Mouse (Mus musculus) cerebellum, adult 8-10 months (tissue): ENCODE results near the gene Xpo6.
A peak's percentile ranks its signal among the peaks of the same experiment; 100 is the strongest.

Source experiments
- DNase-seq: peaks from one replicate; pipeline ENCODE4 v3.0.0; 2022

Gene Xpo6

DNA sequence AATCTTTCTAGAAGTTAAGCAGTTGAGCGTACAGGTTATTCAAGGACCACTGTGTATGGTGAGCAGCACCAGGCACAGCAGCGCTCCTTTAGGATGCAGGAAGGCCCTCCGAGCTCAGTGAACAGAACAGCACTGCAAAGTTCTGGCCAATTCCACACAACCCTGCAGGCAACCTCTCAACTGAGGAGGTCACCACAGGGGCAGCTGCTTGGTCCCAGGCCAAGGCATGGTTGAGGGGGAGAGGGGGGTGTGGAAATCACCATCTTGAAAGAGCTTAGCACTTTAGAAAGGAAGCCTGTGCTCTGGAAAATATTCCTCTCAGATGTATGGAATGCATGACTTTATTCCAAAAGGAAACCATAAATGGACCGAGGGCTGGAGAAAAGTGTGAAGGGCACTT is 78.8 kb downstream of the Xpo6 start:
- no peak for DNase-seq

DNA sequence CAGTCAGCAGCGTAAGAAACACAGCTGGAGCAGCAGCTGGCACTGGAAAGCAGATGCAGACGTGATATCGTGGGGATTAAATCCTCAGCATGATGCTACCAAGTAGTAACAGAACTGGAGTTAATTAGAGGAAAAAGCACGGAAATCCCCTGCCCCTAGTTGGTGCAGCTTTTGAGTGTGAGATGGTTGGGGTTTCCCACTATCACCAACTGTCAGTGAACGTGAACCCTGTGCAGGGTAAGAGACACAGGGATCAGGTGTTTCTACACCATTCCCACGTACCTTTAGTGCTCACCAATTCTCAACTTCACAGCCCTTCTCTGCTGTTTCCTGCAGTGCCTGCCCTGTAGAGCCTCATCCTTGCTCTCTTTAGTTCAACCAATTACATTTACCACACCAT is 80.5 kb downstream of the Xpo6 start:
- DNase-seq: no peak

DNA sequence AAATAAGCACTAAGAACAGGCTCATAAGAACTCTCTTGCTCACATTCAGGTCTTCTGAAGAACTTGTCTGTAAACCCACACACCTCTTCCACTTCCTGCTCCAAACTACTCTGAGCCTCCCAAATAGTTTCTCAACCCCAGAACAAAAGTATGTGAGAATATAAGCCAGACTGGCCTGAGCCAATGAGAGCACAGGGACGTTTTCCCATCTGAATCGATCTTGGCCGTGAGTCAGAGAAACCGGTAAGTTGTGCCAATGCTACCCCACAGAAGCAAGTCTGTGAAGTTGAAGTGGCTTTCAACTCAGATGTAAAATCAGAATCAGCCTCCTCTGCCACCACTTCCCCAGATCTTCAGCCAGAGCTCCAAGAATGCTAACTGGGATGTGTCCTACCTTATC is 87.0 kb downstream of the Xpo6 start:
- DNase-seq: no peak

DNA sequence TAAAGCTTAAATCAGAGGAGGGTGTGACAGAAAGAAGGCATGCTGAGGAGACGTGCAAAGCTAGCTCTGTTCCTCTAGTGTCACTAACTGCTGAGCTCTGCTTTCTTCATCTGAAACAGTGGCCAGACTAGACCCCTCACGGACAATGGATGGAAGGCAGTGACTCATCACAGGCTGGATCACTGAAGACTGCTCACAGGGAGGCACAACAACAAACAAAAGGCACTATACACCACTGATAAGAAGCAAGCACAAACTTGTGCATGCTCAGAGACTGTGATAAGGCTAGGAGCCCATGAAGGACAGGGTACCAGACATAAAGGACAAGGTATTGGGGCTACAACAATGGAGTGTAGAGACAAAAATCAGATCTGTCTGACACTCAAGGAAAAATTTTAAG is 89.1 kb downstream of the Xpo6 start:
- DNase-seq: no peak

DNA sequence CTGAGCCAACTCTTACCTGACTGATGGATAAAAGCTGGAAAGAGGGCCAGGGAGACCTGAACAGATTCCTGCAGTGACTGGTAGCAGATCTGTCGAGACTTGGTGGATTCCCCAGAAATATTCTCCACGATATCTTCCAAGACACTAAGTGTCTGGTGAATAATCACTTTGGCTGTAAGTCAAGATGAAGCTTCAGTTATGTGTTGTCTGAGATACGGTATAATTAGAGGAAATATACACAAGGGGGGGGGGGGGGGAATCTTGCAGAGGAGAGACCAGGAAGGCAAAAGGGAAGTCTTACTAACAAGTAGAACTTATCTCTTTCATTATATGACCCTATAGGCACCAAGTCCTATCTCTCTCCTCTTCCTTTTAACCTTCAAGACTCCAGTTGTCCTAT is 90.4 kb downstream of the Xpo6 start:
- DNase-seq: no peak

DNA sequence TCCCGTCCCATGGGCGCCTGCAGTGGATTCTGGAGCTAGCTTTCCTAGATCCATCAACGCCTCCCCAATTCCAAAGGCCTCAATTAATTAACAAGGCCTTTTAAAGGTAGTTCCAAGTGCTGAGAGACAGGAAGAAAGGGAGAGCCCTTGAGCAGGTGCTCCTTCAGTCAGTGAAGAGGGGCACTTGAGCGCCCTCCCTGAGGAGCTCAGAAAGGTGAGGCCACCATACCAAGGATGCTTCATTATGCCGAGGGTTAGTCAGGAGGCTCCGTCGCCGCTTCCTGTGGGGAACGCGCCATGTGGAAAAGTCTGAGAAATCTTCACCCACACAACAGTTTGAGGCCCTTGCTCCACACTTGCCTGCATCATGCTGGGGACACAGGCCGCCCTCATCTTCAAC is 99.9 kb downstream of the Xpo6 start:
- DNase-seq: no peak

DNA sequence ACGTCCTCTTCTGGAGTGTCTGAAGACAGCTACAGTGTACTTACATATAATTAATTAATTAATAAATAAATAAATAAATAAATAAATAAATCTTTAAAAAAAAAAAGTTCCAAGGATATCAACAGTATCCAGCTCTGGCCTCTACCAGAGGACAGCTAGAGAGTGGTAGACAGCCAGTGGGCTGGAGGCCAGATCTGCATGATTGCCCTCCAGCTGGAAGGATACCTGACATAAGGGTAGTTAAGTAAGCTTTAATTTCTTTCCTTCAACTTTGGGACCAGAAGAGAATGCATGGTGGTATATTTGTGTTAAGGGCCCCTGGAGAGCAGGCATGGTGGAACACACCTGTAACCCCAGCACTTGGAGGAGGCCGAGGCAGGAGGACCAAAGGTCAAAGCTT is 100.5 kb downstream of the Xpo6 start:
- no peak for DNase-seq

DNA sequence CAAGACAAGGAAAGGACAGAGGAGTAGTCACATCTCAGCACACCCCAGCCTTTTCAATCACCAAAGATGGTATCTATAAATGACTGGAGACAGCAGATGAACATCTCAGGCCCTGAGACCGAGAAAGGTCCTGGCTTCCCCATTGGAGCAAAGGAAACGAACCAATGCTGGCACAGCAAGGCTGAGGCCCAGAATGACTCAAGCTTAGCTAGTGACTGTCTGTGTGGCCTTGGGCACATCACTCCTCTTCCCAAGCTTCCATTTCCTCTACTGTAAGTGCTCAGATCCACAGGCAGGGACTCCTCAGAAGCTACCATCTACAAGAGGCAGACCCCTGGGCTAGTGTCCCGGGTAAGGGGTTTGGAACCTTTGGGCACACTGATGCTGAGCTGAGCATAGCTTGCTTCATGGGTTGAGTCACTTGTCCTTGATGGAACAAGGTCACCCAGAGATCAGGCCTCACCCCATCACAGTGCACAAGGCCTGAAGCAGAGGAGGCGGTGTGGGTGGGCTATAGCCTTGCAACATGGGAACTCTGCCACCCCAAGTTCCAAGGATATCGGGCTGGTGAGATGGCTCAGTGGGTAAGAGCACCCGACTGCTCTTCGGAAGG is 101.0 kb downstream of the Xpo6 start:
- DNase-seq: no peak

DNA sequence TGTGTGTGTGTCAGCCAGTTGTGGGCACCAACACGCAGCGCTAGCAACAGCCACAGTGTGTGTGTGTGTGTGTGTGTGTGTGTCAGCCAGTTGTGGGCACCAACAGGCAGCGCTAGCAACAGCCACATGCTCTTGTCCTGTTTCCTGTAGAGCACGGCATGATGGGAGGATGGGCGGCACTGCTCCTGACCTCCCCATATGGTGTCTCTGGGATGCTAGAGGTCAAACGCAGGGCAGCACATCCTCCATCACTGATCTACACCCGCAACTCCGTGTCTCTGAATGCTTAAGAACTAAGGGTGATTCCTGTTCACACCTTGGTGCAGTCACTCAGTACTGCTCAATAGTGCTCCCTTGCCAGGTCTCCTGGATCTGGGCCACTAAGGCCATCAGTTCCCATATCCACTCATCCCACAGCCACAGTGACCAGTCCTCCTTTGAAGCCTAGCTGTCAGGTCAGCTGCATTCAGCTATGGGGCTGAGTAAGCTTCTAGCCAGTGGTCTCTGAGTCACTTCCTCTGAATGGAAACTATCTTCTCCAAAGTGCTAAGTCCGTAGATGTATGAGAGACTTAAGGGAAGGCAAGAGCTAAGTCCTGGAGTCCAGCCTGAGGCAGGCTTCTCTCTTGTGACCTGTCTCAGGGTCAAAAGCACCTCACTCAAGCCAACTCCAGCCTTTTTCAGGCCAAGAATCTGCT is 102.9 kb downstream of the Xpo6 start:
- no peak for DNase-seq

DNA sequence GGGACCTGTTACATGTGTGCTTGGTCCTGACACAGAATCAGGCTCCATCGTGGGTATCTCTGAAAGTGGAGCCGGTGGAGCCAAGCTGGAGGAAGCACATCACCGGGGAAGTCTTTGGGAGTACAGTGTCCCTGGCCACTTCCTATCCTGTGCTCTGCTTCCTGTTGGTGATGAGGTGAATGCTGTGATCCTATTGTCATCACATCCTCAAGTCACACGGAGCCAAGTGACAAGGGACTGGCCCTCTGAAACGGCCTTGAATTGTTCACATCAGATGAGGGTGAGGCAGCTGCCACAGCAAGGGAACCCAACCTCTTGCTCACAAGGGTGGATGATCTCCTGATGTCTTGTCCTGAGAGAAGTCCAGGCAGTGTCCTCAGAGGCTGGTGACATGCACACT is 103.7 kb downstream of the Xpo6 start:
- no peak for DNase-seq

DNA sequence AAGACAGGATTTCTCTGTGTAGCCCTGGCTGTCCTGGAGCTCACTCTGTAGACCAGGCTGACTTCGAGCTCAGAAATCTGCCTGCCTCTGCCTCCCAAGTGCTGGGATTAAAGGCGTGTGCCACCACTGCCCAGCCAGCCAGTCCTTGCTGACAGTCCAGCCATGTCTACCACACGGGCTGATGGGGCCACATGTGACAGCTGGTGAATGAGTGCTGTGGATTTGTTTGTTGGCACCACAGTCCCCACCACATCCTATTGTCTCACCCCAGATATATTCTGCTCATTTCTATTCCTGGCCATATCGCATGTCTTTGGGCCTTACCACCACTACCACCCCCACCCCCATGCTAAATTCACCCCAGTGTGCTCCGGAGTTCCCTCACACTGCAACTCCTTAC is 105.6 kb downstream of the Xpo6 start:
- DNase-seq: no peak

DNA sequence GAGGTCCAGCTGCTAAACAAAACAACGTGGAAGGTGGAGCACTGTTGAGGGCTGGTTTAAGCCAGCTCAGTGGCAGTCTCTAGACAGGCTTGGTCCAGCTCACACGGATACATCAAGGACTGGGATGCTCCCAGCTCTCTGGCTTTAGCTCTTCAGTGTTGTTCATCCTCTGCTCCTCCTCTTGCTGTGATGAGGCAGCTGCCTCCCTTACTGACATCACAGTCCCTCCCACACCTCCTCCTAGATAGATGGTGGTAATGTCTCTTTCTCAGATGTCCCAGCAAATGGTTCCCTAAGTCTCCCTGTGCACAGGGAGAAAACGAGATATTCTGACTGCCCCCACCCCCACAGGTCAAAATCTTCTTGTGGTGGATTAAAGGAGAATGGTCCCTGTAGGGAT is 107.1 kb downstream of the Xpo6 start:
- no peak for DNase-seq

DNA sequence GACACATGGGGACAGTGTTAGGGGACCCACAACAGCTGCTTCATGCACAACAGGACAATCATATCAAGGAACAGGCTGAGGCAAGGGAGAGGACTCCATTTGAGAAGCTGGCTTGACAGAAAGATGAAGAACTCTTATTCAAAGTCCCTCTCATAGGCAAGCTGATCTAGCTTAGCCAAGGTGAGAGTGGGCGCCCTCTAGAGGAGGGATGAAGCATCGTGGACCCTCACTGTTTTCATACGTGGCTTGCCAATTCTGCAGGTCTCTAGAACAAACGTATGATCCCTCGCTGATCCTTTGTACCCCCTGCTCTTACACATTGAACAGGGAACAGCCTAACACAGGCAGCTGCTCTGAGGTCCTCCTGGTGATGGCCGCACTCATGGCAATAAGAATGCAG is 110.5 kb downstream of the Xpo6 start:
- DNase-seq: peak; percentile 58

DNA sequence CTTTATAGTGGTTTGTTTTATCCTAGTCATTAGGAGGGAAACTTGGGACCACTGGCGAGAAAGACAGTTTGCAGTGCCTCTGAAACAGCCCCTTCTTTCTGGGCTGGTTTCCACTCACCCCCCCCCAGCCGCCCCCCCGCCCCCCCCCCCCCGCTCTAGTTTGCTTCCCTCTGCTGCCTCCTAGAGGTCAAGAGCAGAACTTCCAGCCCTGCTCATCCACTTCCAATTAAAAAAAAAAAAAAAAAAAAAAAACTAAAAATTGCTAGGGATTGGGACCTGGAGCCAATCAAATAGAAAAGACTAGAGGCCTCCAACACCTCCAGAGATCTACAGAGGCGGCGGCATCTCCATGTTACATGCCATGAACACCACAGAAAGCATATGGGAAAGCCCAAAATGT is 112.1 kb downstream of the Xpo6 start:
- no peak for DNase-seq

DNA sequence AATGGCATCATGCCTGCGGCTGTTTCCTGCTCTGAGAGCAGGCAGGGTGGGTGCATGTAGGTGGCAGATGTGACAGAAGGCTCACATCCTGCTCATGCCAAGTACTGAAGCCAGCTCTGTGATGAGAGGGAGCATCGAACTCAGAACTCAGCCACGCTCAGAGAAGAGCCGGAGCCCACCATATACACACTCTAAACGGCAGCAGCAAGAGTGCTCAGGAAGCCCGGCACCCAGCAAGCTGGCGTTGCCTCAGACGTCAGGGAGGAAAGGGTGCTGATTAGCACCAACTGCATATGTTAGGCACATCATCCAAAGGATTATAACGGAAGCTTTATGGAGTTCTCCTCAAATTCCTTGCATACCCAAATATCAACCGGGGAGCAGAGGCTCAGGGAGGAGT is 112.7 kb downstream of the Xpo6 start:
- DNase-seq: no peak

DNA sequence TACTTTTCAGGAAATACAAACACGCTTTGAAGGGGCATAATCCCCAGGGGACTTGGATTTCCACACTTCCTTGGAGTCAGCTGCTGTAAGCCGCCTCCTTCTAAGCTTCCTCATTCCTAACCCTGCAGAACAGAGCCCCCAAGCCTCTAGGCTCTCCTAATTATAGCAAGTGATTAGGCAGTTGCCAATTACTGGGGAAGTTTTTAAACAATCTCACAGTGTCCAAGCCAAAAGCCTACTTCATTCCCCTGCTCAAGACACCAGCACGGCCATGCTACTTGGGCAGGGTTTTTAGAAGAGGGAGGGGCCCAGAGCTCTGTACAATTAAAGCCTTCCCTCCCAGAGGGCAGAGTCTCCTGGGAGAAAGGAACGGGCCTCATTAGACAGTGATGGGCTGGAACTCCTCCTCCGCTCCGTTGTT is 114.0 kb downstream of the Xpo6 start:
- DNase-seq: no peak

DNA sequence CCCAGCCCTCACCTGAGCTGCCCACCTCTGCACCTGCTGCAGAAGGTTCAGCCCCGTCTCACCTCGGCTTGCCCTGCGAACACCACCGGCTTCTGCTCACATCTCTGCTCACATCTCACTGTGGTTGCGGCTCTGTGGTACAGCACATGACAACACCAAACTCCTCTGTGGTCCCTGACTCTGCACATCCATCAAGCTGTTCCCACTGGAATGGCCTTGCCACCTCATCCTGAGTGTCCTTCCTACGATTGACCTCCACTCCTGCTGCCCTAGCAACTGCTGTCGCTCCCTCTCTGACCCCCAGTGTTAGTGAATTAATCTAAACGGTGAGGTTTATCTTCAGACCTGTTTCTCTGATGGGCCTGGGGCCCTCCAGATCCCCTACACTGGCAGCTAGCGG is 115.1 kb downstream of the Xpo6 start:
- no peak for DNase-seq

DNA sequence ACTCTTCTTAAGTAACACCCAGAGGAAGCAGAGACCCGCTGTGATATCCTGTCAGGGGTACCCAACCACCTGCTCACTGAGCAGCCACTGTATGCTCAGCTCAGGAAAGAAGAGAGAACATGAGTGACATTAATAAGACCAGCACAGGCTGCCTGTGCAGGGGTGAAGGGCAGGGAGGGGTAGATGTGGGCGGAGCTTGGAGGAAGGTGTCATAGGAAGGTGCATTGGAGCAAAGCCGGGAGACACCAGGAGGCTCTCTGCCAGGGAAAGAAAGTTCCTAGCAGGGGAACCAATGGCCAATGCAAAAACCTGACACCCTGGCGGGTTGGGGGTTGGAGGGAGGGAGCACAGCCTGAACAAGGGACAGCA is 116.3 kb downstream of the Xpo6 start:
- no peak for DNase-seq

DNA sequence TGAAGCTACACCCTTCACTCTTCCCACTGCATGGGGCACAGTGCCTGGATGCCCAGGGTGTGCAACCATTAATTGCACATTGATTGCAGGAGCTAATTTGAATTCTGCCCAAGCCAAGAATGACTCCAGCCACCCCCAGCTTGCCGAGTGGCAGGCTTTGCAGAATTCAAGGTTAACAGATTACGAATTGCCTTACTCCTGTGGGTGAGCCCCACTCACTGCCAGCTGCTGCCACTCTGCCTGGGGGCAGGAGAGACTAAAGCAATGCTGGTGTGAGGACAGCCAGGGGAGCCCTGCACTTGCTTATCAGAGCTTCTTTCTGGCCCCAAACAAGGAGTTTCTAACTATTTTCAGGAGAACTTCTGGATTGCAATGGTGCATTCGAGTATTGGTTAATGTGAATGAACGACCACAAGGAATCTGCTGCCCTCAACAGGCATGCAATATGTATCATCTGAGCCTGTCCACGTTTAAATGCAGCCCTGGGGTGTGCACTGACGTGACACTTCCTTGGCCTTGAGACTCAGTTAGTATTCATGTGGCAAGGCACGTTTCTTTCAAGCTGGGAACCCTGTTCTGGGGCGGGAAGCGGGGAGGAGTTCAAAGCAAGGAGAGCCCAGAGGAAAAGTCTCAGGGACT is 116.8 kb downstream of the Xpo6 start:
- no peak for DNase-seq

DNA sequence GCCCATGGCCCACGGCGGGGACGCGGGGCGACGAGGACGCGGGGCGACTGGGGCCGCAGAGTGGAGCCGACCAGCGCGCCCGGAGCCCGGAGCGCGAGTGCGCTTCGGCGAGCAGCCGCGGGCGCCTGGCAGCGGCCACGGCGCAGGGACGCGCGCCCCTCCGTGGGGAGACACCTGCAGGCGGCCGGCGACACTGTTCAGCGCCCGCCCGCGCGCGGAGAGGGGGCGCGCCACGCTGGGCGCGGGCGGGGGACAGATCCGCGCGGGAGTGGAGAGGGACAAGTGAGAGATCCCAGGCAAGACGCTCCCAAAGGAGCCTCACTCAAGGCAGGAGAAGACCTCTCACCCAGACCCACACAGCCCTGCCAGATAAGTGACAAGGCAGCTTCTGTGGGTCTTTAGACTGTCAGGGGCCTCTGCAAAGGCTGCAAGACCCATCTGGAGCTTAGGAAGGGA is 118.0 kb downstream of the Xpo6 start, which contains the start of gene Gsg1l:
Gsg1l (minus strand) TSS at position 126 of the 456 bp plus-strand sequence.
- peak; percentile 30 for DNase-seq

DNA sequence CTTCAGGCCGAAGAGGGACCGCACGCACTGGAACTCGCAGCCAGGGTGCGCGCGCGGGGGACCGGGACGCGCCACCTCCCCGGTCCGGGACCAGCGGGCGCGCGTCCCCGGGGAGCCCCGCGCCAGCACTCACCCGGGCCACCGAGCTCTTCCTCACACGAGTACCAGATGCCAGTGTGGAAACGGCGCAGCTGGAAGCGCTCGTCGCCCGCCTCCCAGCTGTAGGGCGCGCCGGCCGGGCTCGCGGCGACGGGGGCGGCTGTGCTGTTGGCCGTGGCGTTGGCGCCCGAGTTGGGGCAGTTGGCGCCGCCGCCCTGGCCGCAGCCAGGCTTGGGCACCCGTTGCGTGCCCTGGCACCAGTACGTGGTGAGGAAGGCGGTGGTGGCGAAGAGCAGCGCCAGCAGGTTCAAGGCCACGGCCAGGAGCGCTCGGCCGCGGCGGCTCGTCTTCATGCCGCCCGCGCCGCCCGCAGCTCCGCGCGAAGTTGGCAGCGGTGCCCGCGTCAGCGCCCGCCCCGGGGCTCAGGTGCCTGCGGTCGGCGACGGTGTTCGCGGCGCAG is 118.5 kb downstream of the Xpo6 start:
- peak; percentile 43 for DNase-seq

DNA sequence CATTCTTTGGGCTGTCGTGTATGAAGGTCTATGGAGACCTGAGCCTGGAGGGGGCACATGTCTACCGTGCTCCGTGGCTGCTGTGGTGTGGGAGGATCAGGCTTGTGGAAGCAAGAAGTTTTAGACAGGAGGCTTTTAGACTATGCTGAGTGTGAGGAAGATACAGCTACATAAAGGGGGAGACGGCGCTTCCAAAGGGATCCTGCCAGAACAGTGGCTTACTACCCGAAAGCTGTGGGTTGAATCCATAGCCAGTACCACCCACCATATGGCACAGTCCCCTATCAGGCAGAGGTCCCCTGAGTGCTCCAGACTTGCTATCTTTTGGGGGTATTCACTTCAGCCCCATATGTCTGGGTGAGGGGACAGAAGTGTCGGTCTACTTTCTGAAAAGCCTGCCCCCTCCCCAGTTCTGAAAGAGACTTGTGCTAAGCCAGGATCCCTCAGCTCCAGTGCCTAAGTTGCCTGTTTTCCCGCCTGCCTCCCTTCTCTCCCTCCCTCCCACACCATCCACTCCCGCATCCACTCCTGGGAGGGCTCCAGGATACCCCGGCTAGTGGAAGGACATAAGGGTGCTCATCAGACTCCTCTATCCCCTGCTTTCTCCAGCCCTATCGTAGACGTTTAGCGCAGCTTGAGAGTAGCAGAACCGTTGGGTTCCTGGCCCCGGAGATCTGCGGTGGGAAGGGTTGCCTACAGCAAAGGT is 119.2 kb downstream of the Xpo6 start:
- DNase-seq: no peak

DNA sequence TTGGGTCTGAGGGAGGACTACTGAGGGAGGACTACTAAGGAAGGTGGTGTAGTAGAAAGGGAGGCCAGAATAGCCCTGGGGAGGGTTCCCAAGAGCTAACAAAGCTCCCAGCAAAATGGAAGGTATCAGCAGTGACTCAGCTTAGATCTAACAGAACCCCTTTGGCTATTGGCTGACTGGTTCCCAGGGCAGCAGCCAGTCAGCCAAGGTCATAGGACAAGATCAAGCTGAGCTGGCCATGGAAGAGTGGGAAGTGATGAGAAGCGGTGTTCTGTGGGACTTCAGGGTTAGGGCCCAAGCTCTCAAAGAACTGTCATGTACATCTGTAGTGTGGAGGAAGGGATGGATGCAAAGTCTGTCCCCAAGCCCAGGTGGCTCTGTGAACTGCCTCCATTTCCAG is 123.4 kb downstream of the Xpo6 start:
- DNase-seq: no peak

DNA sequence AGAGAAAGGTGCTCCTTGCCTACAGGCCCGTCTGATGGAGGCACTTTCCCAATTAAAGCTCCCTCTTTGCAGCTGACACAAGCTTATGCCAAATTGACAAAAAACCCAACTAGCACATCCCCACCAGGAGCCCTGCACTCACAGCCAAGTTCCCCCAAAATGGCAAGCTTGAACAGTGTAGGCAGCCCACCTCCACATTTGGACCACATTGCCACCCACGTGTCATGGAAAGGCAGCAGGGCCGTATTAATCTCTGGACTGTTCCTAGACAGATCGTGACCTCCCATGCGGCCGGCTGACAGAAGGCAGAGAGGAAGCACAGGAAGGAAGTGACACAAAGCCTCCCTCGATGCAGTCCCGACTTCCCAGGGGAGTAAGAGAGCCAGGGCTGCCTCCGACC is 125.2 kb downstream of the Xpo6 start:
- DNase-seq: no peak
